Mouse (Mus musculus) CH12.LX (cell line): ENCODE measurements around the gene Opcml.

Experiments used
- CTCF ChIP-seq, 2 experiments: IDR thresholded peaks in 1 of 2; conservative IDR thresholded peaks in 1 of 2; 2 replicates each; pipeline ENCODE4 v1.5.1; 2011 to 2012; ENCODE audit warnings: low read depth in 2 of 2, low read length in 2 of 2, improper control_type of control experiment in 1 of 2, inconsistent platforms in 1 of 2, mild to moderate bottlenecking in 1 of 2, moderate library complexity in 1 of 2
- E2F4 ChIP-seq: IDR thresholded peaks from 2 replicates; pipeline ENCODE4 v1.6.1; 2011; ENCODE audit warnings: low read depth, low read length, improper control_type of control experiment; ENCODE audit not compliant: insufficient replicate concordance
- POLR2A ChIP-seq: IDR thresholded peaks from 2 replicates; pipeline ENCODE4 v1.6.1; 2011; ENCODE audit warnings: low read depth, mild to moderate bottlenecking, improper control_type of control experiment, low read length
- TCF12 ChIP-seq: IDR thresholded peaks from 2 replicates; pipeline ENCODE4 v1.6.1; 2014; ENCODE audit warnings: low read depth, mild to moderate bottlenecking, inconsistent platforms, low read length, improper control_type of control experiment
- ZMIZ1 ChIP-seq: IDR thresholded peaks from 2 replicates; pipeline ENCODE4 v1.6.1; 2012; ENCODE audit warnings: low read depth, mild to moderate bottlenecking, inconsistent platforms, low read length, improper control_type of control experiment

GRCm38 (mm10) chr9:28247742-28248503, 457.3 kb downstream of the Opcml start:
- TF ChIP-seq E2F4: no peak
- no peak for TF ChIP-seq ZMIZ1
- peak; percentile 12 to 36; a peak in 2 of 4 replicates for TF ChIP-seq CTCF (conservative IDR thresholded peaks at IDR 0.05 in 1 of 2, IDR thresholded peaks at IDR 0.05 in 1 of 2; ENCODE audit: low read depth in 2 of 2, low read length in 2 of 2)
- no peak for TF ChIP-seq POLR2A
- no peak for TF ChIP-seq TCF12
